Mouse (Mus musculus) heart, adult 2 months (tissue): Measurements from ENCODE around the gene Efcab12. TPM values are rescaled to one million over a fixed set of nuclear protein-coding genes. Genes with fewer than 3 reads are reported as not detected.

Source experiments
- DNase-seq, 2 experiments: peaks; one replicate each; pipeline ENCODE4 v3.0.0; 2021
- H3K27ac ChIP-seq: fragments of 200-600 bp; 2 replicates; pipeline ENCODE4 v1.8.1; 2022
- H3K27me3 ChIP-seq: fragments of 200-500 bp; 2 replicates; pipeline ENCODE4 v1.6.1; 2012; ENCODE audit warnings: mild to moderate bottlenecking, low read length, inconsistent platforms, mixed read lengths; ENCODE audit not compliant: control insufficient read depth, insufficient read depth
- H3K36me3 ChIP-seq: fragments of 200-500 bp; 2 replicates; pipeline ENCODE4 v1.6.1; 2012; ENCODE audit warnings: low read length, inconsistent platforms; ENCODE audit not compliant: control insufficient read depth, insufficient read depth
- H3K4me1 ChIP-seq: fragments of 200-500 bp; 2 replicates; pipeline ENCODE4 v1.6.1; 2011; ENCODE audit warnings: low read length; ENCODE audit not compliant: control insufficient read depth, insufficient read depth
- H3K4me3 ChIP-seq: fragments of 200-600 bp; 2 replicates; pipeline ENCODE4 v1.8.1; 2022
- H3K79me2 ChIP-seq: fragments of 200-500 bp; replicated peaks from 2 replicates; pipeline ENCODE4 v1.6.1; 2012; ENCODE audit warnings: mild to moderate bottlenecking, inconsistent platforms, low read length, moderate library complexity, mixed read lengths; ENCODE audit not compliant: control insufficient read depth, insufficient read depth
- H3K9ac ChIP-seq: fragments of 200-500 bp; 2 replicates; pipeline ENCODE4 v1.6.1; 2012; ENCODE audit warnings: low read depth, mild to moderate bottlenecking, control low read depth, inconsistent platforms, low read length, mixed read lengths
- CTCF ChIP-seq: fragments of 200-600 bp; IDR thresholded peaks from 2 replicates; pipeline ENCODE4 v1.8.1; 2022; ENCODE audit warnings: antibody characterized with exemption, mild to moderate bottlenecking, moderate library complexity
- EP300 ChIP-seq: fragments of 200-500 bp; IDR thresholded peaks from 2 replicates; pipeline ENCODE4 v1.6.1; 2011; ENCODE audit warnings: low read depth, low read length, control low read depth; ENCODE audit not compliant: insufficient read depth
- POLR2A ChIP-seq: fragments of 200-500 bp; IDR thresholded peaks from 2 replicates; pipeline ENCODE4 v1.6.1; 2011; ENCODE audit warnings: mild to moderate bottlenecking, low read depth, low read length, control low read depth; ENCODE audit not compliant: insufficient read depth
- WGBS: fragments of 180-500 bp; shearing (Covaris S2); methylation state at CpG from one replicate; pipeline ENCODE4 v1.1.7; 2018; 5-methylcytosine and 5-hydroxymethylcytosine counted together
- intact Hi-C: fragments of 180-260 bp; cut with DNase I; formaldehyde crosslinking; loops from one replicate; pipeline ENCODE4 v1.15.1; 2025
- polyA plus RNA-seq: library from polyadenylated mRNA; depleted of rRNA; stranded (reverse); fragments of >200 nt; gene quantifications from 2 replicates; pipeline ENCODE4 v1.2.3, GENCODE M21; 2012
- total RNA-seq, 2 experiments: library from RNA; stranded (reverse); gene quantifications; 2 replicates each; pipeline ENCODE4 v1.2.3; 2021

Efcab12 gene
- total and polyA plus RNA-seq, 3 experiments: 0.14 to 0.26 (median 0.16) TPM

GRCm38 (mm10) chr6:115852446-115853090 is 14.4 kb upstream of the Efcab12 start:
- intact Hi-C loops: no loop called here
- Histone ChIP-seq H3K4me1 (peaks cover 4% of the 10 kb centered on the region), H3K4me3 (peak overlapping the region; percentile 75), H3K79me2 (no peaks in the 10 kb centered on the region), H3K9ac (peak overlapping the region; percentile 39), H3K27ac (peak overlapping the region; percentile 48), H3K36me3 (no peaks in the 10 kb centered on the region), H3K27me3 (no peaks in the 10 kb centered on the region)
- DNase-seq: no peak
- TF ChIP-seq EP300: no peak
- TF ChIP-seq POLR2A: no peak
- no peak for TF ChIP-seq CTCF
- 7% methylated on average over 20 of the region's 20 CpGs for WGBS

- 83% methylated on average over 10 of the region's 10 CpGs for WGBS
- Histone ChIP-seq H3K4me1 (peaks cover 1% of the 10 kb centered on the region; the same call in 1 of the 2 replicates), H3K36me3 (no peaks in the 10 kb centered on the region; the same call in 1 of the 2 replicates), H3K27me3 (no peaks in the 10 kb centered on the region), H3K27ac (no peak overlapping the region), H3K4me3 (no peak overlapping the region), H3K79me2 (no peaks in the 10 kb centered on the region), H3K9ac (no peak overlapping the region)
- TF ChIP-seq EP300: no peak
- TF ChIP-seq CTCF: no peak
- no peak for TF ChIP-seq POLR2A
- DNase-seq: no peak
- intact Hi-C loops: loop anchor here (5.0 kb wide), 1 partner anchor 279 kb away; no protein-coding TSS in a partner anchor
Measured at GRCm38 (mm10) chr6:115848598-115849304, 10.5 kb upstream of the Efcab12 start.

- H3K79me2 ChIP-seq: no peaks in the 10 kb centered on the region
- no peaks in the 10 kb centered on the region for H3K27me3 ChIP-seq
- intact Hi-C loops: loop anchor here (2.0 to 5.0 kb wide), 2 partner anchors 160 to 280 kb away; no protein-coding TSS in a partner anchor
- H3K4me1 ChIP-seq: peaks cover 1% of the 10 kb centered on the region; the same call in 1 of the 2 replicates
- H3K36me3 ChIP-seq: no peaks in the 10 kb centered on the region; the same call in 1 of the 2 replicates
- WGBS: 26% methylated on average over 8 of the region's 8 CpGs
- peak overlapping the region; percentile 40 for H3K27ac ChIP-seq
- DNase-seq: peak; percentile 50 to 68
- no peak overlapping the region for H3K9ac ChIP-seq
- H3K4me3 ChIP-seq: no peak overlapping the region
- TF ChIP-seq CTCF (peak; percentile 85), POLR2A (no peak), EP300 (no peak)
Measured at GRCm38 (mm10) chr6:115846640-115847411, 8.6 kb upstream of the Efcab12 start.

- WGBS: 91% methylated on average over 4 of the region's 4 CpGs
- Histone ChIP-seq H3K79me2 (no peaks in the 10 kb centered on the region), H3K9ac (no peak overlapping the region), H3K4me3 (no peak overlapping the region), H3K36me3 (no peaks in the 10 kb centered on the region; the same call in 1 of the 2 replicates), H3K4me1 (peaks cover 1% of the 10 kb centered on the region; the same call in 1 of the 2 replicates), H3K27me3 (no peaks in the 10 kb centered on the region), H3K27ac (no peak overlapping the region)
- intact Hi-C loops: loop anchor here (5.0 kb wide), 1 partner anchor 282 kb away; no protein-coding TSS in a partner anchor
- no peak for DNase-seq
- TF ChIP-seq EP300: no peak
- TF ChIP-seq CTCF: no peak
- no peak for TF ChIP-seq POLR2A
Measured at GRCm38 (mm10) chr6:115845006-115845405, 6.8 kb upstream of the Efcab12 start.

- Histone ChIP-seq H3K9ac (no peak overlapping the region), H3K4me3 (peak overlapping the region; percentile 51)
Measured at GRCm38 (mm10) chr6:115838745-115839144, 533 bp upstream of the Efcab12 start.

More at GRCm38 (mm10) chr6:115838745-115839144, 533 bp upstream of the Efcab12 start:
- TF ChIP-seq CTCF (no peak), EP300 (no peak), POLR2A (no peak)
- no peaks in the 10 kb centered on the region for H3K36me3 ChIP-seq
- no peaks in the 10 kb centered on the region; the same call in 1 of the 2 replicates for H3K4me1 ChIP-seq
- H3K27me3 ChIP-seq: no peaks in the 10 kb centered on the region
- no peak for DNase-seq
- no peaks in the 10 kb centered on the region for H3K79me2 ChIP-seq
- H3K27ac ChIP-seq: no peak overlapping the region
- 62% methylated on average over 5 of the region's 5 CpGs for WGBS
- intact Hi-C loops: no loop called here
